Mouse (Mus musculus) limb, embryonic 10.5 days (tissue): Measurements from ENCODE around the gene Defb28. TPM values are rescaled to one million over a fixed set of nuclear protein-coding genes. Genes with fewer than 3 reads are reported as not detected.

Experiments
- DNase-seq: peaks from one replicate; pipeline ENCODE4 v3.0.0-alpha.2; 2017; ENCODE audit warnings: low spot score
- H3K27ac ChIP-seq: fragments of 300-500 bp; sonication (generic); 2 replicates; pipeline ENCODE4 v1.5.1; 2016; ENCODE audit warnings: mild to moderate bottlenecking
- H3K27me3 ChIP-seq: fragments of 300-500 bp; sonication (generic); 2 replicates; pipeline ENCODE4 v1.6.1; 2016; ENCODE audit warnings: low read depth, mild to moderate bottlenecking; ENCODE audit not compliant: poor library complexity, severe bottlenecking
- H3K36me3 ChIP-seq: fragments of 300-500 bp; sonication (generic); 2 replicates; pipeline ENCODE4 v1.6.1; 2016; ENCODE audit warnings: mild to moderate bottlenecking, moderate library complexity
- H3K4me1 ChIP-seq: fragments of 300-500 bp; sonication (generic); 2 replicates; pipeline ENCODE4 v1.6.1; 2016
- H3K4me3 ChIP-seq: fragments of 300-500 bp; sonication (generic); 2 replicates; pipeline ENCODE4 v1.5.1; 2016; ENCODE audit warnings: mild to moderate bottlenecking, moderate library complexity
- H3K9me3 ChIP-seq: fragments of 300-500 bp; sonication (generic); replicated peaks from 2 replicates; pipeline ENCODE4 v1.6.1; 2016; ENCODE audit warnings: mild to moderate bottlenecking
- WGBS: fragments of 180-500 bp; shearing (Covaris S2); methylation state at CpG from one replicate; pipeline ENCODE4 v1.1.7; 2016; 5-methylcytosine and 5-hydroxymethylcytosine counted together
- polyA plus RNA-seq: library from polyadenylated mRNA; unstranded; fragments of >200 nt; fragmentation: Nextera tagmentation; extraction: Ambion mirVana; gene quantifications from 2 replicates; pipeline ENCODE4 v1.2.1, GENCODE M21; 2016

Defb28 gene
- polyA plus RNA-seq, 1 experiment from 2014 or later: not detected

GRCm38 (mm10) chr2:152511592-152511991 is 6.5 kb upstream of the Defb28 start, which contains the start of gene Defb26:
Gene Defb26 (minus strand): TSS chr2:152511692.
- WGBS: 85% methylated on average over 1 of the region's 1 CpGs

DNA sequence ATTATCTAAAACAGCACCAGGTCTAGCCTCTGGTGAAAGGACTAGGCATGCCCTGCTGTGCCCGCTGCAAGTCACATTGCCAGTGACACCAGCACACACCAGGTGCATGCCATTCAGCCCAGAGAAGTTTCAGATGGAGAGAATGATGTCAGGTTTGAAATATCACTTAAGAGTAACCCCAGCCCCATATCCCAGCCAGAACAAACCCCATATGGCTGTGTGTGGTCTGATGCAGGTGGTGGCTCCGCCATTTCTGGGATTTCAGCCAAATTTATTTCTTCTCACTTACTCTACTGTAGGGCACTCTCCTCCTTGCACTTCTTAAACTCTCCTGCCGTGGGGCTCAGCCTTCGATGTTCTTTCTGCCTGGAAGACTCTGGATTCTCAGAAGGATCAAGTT is 2.0 kb upstream of the Defb28 start:
- Histone ChIP-seq H3K36me3 (no peaks in the 10 kb centered on the region), H3K9me3 (no peaks in the 10 kb centered on the region), H3K27ac (no peak overlapping the region), H3K4me3 (no peak overlapping the region), H3K27me3 (no peaks in the 10 kb centered on the region), H3K4me1 (no peaks in the 10 kb centered on the region)
- 83% methylated on average over 4 of the region's 4 CpGs for WGBS
- no peak for DNase-seq

More at GRCm38 (mm10) chr2:152511592-152511991, 6.5 kb upstream of the Defb28 start, which contains the start of gene Defb26:
- Histone ChIP-seq H3K36me3 (no peaks in the 10 kb centered on the region), H3K4me1 (no peaks in the 10 kb centered on the region), H3K27me3 (no peaks in the 10 kb centered on the region), H3K27ac (no peak within 1 kb of the TSS), H3K4me3 (no peak within 1 kb of the TSS), H3K9me3 (no peaks in the 10 kb centered on the region)
- DNase-seq: no peak

DNA sequence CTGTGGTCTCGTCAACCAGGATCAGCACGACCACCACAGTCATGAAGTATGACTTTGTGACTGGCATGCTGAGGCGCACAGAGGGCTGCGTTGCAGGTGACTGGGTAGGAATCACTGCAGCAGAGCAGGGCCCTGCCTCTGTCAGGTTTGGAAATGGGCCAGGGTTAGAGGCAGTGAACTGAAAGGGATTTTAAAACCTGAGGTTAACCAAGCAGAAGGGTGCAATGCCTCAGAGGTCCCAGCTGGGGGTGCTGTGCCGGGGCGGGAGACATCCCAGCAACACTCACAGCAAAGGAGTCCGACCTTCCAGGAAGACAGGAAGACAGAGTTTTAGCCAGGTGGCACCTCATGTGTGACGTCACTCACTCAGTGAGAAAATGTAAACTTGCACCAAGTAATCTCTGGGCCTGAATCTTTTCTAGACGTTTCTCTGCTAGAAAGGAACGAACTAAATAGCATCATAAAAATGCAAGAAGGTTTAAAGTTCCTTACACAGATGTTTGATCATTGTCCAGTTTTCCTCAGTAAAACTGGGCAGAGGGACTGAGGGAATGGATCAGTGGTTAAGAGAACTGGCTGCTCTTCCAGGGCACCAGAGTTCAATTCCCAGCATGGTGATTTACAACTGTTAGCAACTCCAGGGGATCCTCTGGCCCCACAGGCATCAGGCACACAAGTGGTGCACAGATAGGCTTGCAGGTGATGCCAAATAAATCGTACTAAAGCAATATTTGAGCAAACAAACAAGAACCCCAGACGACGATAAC is 22.1 kb downstream of the Defb28 start, which contains the start of gene Defb29:
Gene Defb29, minus strand, starts transcription at position 155 of the 767 bp plus-strand sequence.
- no peak for DNase-seq
- H3K4me1 ChIP-seq: no peaks in the 10 kb centered on the region
- 60% methylated on average over 13 of the region's 13 CpGs for WGBS

GRCm38 (mm10) chr2:152541979-152542378 is 23.9 kb downstream of the Defb28 start:
- DNase-seq: no peak
- Histone ChIP-seq H3K27me3 (no peaks in the 10 kb centered on the region), H3K4me3 (no peak overlapping the region), H3K36me3 (no peaks in the 10 kb centered on the region), H3K9me3 (no peaks in the 10 kb centered on the region), H3K4me1 (no peaks in the 10 kb centered on the region), H3K27ac (no peak overlapping the region)
- 82% methylated on average over 9 of the region's 9 CpGs for WGBS

More for the DNA sequence above, 22.1 kb downstream of the Defb28 start, which contains the start of gene Defb29:
- Histone ChIP-seq H3K27ac (no peak within 1 kb of the TSS), H3K27me3 (no peaks in the 10 kb centered on the region), H3K4me3 (no peak within 1 kb of the TSS), H3K36me3 (no peaks in the 10 kb centered on the region), H3K9me3 (no peaks in the 10 kb centered on the region)

GRCm38 (mm10) chr2:152542897-152543296 is 24.8 kb downstream of the Defb28 start:
- no peaks in the 10 kb centered on the region for H3K4me1 ChIP-seq
- H3K4me3 ChIP-seq: no peak overlapping the region
- no peaks in the 10 kb centered on the region for H3K9me3 ChIP-seq
- H3K27ac ChIP-seq: no peak overlapping the region
- DNase-seq: no peak
- no peaks in the 10 kb centered on the region for H3K27me3 ChIP-seq
- 75% methylated on average over 2 of the region's 2 CpGs for WGBS
- no peaks in the 10 kb centered on the region for H3K36me3 ChIP-seq

GRCm38 (mm10) chr2:152543478-152543877 is 25.4 kb downstream of the Defb28 start:
- Histone ChIP-seq H3K36me3 (no peaks in the 10 kb centered on the region), H3K4me1 (no peaks in the 10 kb centered on the region), H3K27me3 (no peaks in the 10 kb centered on the region), H3K27ac (no peak overlapping the region), H3K9me3 (no peaks in the 10 kb centered on the region), H3K4me3 (no peak overlapping the region)
- no peak for DNase-seq
- WGBS: 81% methylated on average over 4 of the region's 4 CpGs

- Histone ChIP-seq H3K27ac (no peak overlapping the region), H3K9me3 (no peaks in the 10 kb centered on the region), H3K36me3 (no peaks in the 10 kb centered on the region), H3K4me1 (no peaks in the 10 kb centered on the region), H3K4me3 (no peak overlapping the region), H3K27me3 (no peaks in the 10 kb centered on the region)
- 21% methylated on average over 4 of the region's 4 CpGs for WGBS
- peak; percentile 43 for DNase-seq
Observed at GRCm38 (mm10) chr2:152544691-152545090, 26.6 kb downstream of the Defb28 start.

DNA sequence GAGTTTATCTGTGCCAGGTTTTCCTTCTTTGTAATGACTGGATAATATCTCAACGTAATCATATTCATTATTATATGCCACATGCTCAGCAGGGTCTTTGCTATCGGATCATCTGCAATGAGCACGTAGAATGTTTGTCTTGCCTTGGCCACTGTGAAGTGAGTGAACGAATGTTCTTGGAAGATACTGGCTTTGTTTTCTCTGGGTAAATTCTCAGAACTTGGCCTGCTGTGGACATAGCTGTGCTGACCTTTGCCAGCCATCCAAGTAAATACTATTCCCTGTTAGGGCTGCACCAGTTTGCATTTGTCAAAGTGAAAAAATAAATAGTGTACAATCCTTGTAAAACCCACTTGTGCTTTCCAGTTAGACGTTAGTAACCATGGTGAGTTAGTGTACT is 30.1 kb downstream of the Defb28 start:
- no peak overlapping the region for H3K27ac ChIP-seq
- no peaks in the 10 kb centered on the region for H3K9me3 ChIP-seq
- DNase-seq: no peak
- H3K4me3 ChIP-seq: no peak overlapping the region
- 84% methylated on average over 5 of the region's 5 CpGs for WGBS
- no peaks in the 10 kb centered on the region for H3K27me3 ChIP-seq
- no peaks in the 10 kb centered on the region for H3K4me1 ChIP-seq
- no peaks in the 10 kb centered on the region for H3K36me3 ChIP-seq

GRCm38 (mm10) chr2:152553774-152554423 is 35.8 kb downstream of the Defb28 start:
- Histone ChIP-seq H3K4me3 (0 out of 2 replicates have a peak overlapping the region, but pooled peaks have one; percentile 8), H3K36me3 (no peaks in the 10 kb centered on the region), H3K27ac (no peak overlapping the region), H3K9me3 (no peaks in the 10 kb centered on the region), H3K4me1 (peaks cover 7% of the 10 kb centered on the region), H3K27me3 (no peaks in the 10 kb centered on the region)
- DNase-seq: peak; percentile 74
- 14% methylated on average over 16 of the region's 16 CpGs for WGBS

DNA sequence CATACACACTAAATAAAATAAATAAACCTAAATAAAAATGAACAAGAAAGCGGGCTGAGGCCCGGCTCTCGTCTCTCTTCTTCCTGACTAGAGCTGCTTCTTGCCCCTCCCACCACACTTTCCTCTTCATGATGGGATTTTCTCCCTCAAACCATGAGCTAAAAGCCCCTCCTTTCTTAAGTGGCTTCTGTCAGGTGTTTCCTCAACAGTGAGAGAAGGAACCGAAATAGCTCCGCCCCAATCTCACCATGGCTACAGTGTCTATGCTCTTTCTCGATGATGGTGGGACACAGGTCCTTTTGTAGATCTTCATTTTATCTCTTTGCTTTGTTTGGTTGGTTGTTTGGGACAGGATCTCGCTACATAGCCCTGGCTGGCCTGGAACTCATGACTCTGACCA is 38.6 kb downstream of the Defb28 start:
- Histone ChIP-seq H3K4me3 (no peak overlapping the region), H3K36me3 (no peaks in the 10 kb centered on the region), H3K9me3 (no peaks in the 10 kb centered on the region), H3K27me3 (no peaks in the 10 kb centered on the region), H3K27ac (no peak overlapping the region), H3K4me1 (peaks cover 7% of the 10 kb centered on the region)
- WGBS: 92% methylated on average over 7 of the region's 7 CpGs
- DNase-seq: no peak

- Histone ChIP-seq H3K36me3 (no peaks in the 10 kb centered on the region), H3K27me3 (no peaks in the 10 kb centered on the region), H3K9me3 (no peaks in the 10 kb centered on the region), H3K4me1 (no peaks in the 10 kb centered on the region), H3K27ac (no peak within 1 kb of the TSS), H3K4me3 (no peak within 1 kb of the TSS)
- no peak for DNase-seq
- 88% methylated on average over 5 of the region's 5 CpGs for WGBS
Observed at GRCm38 (mm10) chr2:152569038-152569437, 51.0 kb downstream of the Defb28 start, which contains the start of gene Gm17416. Gene Gm17416 (plus strand): TSS chr2:152569338.

- H3K9me3 ChIP-seq: no peaks in the 10 kb centered on the region
- H3K27ac ChIP-seq: no peak overlapping the region
- WGBS: 89% methylated on average over 4 of the region's 4 CpGs
- no peaks in the 10 kb centered on the region for H3K36me3 ChIP-seq
- no peak for DNase-seq
- no peak overlapping the region for H3K4me3 ChIP-seq
- no peaks in the 10 kb centered on the region for H3K27me3 ChIP-seq
- no peaks in the 10 kb centered on the region for H3K4me1 ChIP-seq
Observed at GRCm38 (mm10) chr2:152569881-152570280, 51.8 kb downstream of the Defb28 start.

GRCm38 (mm10) chr2:152570313-152570712 is 52.3 kb downstream of the Defb28 start:
- 86% methylated on average over 6 of the region's 6 CpGs for WGBS
- DNase-seq: no peak
- no peaks in the 10 kb centered on the region for H3K4me1 ChIP-seq
- no peak overlapping the region for H3K4me3 ChIP-seq
- H3K9me3 ChIP-seq: no peaks in the 10 kb centered on the region
- no peak overlapping the region for H3K27ac ChIP-seq
- H3K27me3 ChIP-seq: no peaks in the 10 kb centered on the region
- no peaks in the 10 kb centered on the region for H3K36me3 ChIP-seq
